Mouse (Mus musculus) c-Kit-positive CD71-negative TER-119-negative erythroid progenitor cells, embryonic 14.5 days (primary cell): ENCODE results near the gene Rhox2b.
"Not testable (repeated sequence)": the region's sequence is repeated elsewhere in the genome, so short reads cannot be mapped to it uniquely, and the experiment has no call there.

ENCODE experiments used
- DNase-seq: peaks from one replicate; pipeline ENCODE4 v3.0.0-alpha.2; 2013; ENCODE audit warnings: low read depth

Gene Rhox2b

GRCm38 (mm10) chrX:37411767-37412166, at the start of gene Rhox2b:
TSS of gene Rhox2b (plus strand) at chrX:37412067.
- DNase-seq: not testable (repeated sequence)

- not testable (repeated sequence) for DNase-seq
Measured at GRCm38 (mm10) chrX:37379728-37380127, 32.1 kb upstream of the Rhox2b start, which contains the start of gene Rhox3a2. TSS of gene Rhox3a2 (plus strand) at chrX:37380028.

GRCm38 (mm10) chrX:37390548-37390947, 21.3 kb upstream of the Rhox2b start, which contains the start of gene Rhox4a2:
TSS of gene Rhox4a2 (plus strand) at chrX:37390848.
- DNase-seq: not testable (repeated sequence)

- not testable (repeated sequence) for DNase-seq
Measured at GRCm38 (mm10) chrX:37432194-37432593, 20.3 kb downstream of the Rhox2b start, which contains the start of gene Rhox4b. TSS of gene Rhox4b (plus strand) at chrX:37432494.

- not testable (repeated sequence) for DNase-seq
Measured at GRCm38 (mm10) chrX:37453380-37453779, 41.5 kb downstream of the Rhox2b start, which contains the start of gene Rhox2c. TSS of gene Rhox2c (plus strand) at chrX:37453680.

GRCm38 (mm10) chrX:37458285-37458684, 46.4 kb downstream of the Rhox2b start, which contains the start of gene Rhox3c:
TSS of gene Rhox3c (plus strand) at chrX:37458585.
- not testable (repeated sequence) for DNase-seq
